Mouse (Mus musculus) liver, embryonic 14.5 days (tissue): Measurements from ENCODE around the gene Mrpl48.

ENCODE experiments used
- CTCF ChIP-seq: IDR thresholded peaks from 2 replicates; pipeline ENCODE4 v1.5.1; 2016; ENCODE audit warnings: antibody characterized with exemption, low read depth, control low read depth
- EP300 ChIP-seq: IDR thresholded peaks from 2 replicates; pipeline ENCODE4 v1.6.1; 2016; ENCODE audit warnings: antibody characterized with exemption, low read depth

GRCm38 (mm10) chr7:100501027-100501843 lies 106.9 kb downstream of the Mrpl48 start:
- TF ChIP-seq CTCF (no peak), EP300 (no peak; the same call in none of the 2 replicates)
